Mouse (Mus musculus) liver, adult 2 months (tissue): Measurements from ENCODE around the gene Hs6st3. TPM values are rescaled to one million over a fixed set of nuclear protein-coding genes. Genes with fewer than 3 reads are reported as not detected.
A peak's percentile ranks its signal among the peaks of the same experiment; 100 is the strongest.

Source experiments
- DNase-seq: peaks from one replicate; pipeline ENCODE4 v3.0.0-alpha.2; 2011; ENCODE audit warnings: low read depth, low spot score; ENCODE audit errors: extremely low read depth
- H3K27ac ChIP-seq: fragments of 200-500 bp; replicated peaks from 2 replicates; pipeline ENCODE4 v1.5.1; 2012; ENCODE audit warnings: low read depth, mild to moderate bottlenecking, control low read depth, inconsistent platforms, low read length; ENCODE audit not compliant: insufficient read depth
- H3K27me3 ChIP-seq: fragments of 200-500 bp; 2 replicates; pipeline ENCODE4 v1.6.1; 2012; ENCODE audit warnings: mild to moderate bottlenecking, moderate library complexity, low read length, inconsistent platforms; ENCODE audit not compliant: control insufficient read depth, insufficient read depth
- H3K36me3 ChIP-seq: fragments of 200-500 bp; 2 replicates; pipeline ENCODE4 v1.6.1; 2012; ENCODE audit warnings: low read length, inconsistent platforms; ENCODE audit not compliant: control insufficient read depth, insufficient read depth
- H3K4me1 ChIP-seq: fragments of 200-500 bp; 2 replicates; pipeline ENCODE4 v1.6.1; 2011; ENCODE audit warnings: low read length; ENCODE audit not compliant: control insufficient read depth, insufficient read depth
- H3K4me3 ChIP-seq: fragments of 200-500 bp; 2 replicates; pipeline ENCODE4 v1.5.1; 2011; ENCODE audit warnings: low read depth, mild to moderate bottlenecking, control low read depth, low read length, moderate library complexity; ENCODE audit not compliant: insufficient read depth
- H3K79me2 ChIP-seq: fragments of 200-500 bp; 2 replicates; pipeline ENCODE4 v1.6.1; 2012; ENCODE audit warnings: inconsistent platforms, mild to moderate bottlenecking, low read length, moderate library complexity; ENCODE audit not compliant: control insufficient read depth, insufficient read depth
- H3K9ac ChIP-seq: fragments of 200-500 bp; 2 replicates; pipeline ENCODE4 v1.6.1; 2012; ENCODE audit warnings: low read depth, mild to moderate bottlenecking, control low read depth, inconsistent platforms, low read length
- CTCF ChIP-seq: fragments of 200-500 bp; IDR thresholded peaks from 2 replicates; pipeline ENCODE4 v1.5.1; 2011; ENCODE audit warnings: low read depth, low read length, control low read depth
- POLR2A ChIP-seq: fragments of 200-500 bp; IDR thresholded peaks from 2 replicates; pipeline ENCODE4 v1.6.1; 2011; ENCODE audit warnings: low read length, control low read depth; ENCODE audit not compliant: insufficient read depth; ENCODE audit errors: extremely low read depth
- WGBS: fragments of 180-500 bp; shearing (Covaris S2); methylation state at CpG from one replicate; pipeline ENCODE4 v1.1.7; 2018; 5-methylcytosine and 5-hydroxymethylcytosine counted together
- polyA plus RNA-seq: library from polyadenylated mRNA; depleted of rRNA; stranded (reverse); fragments of >200 nt; gene quantifications from 2 replicates; pipeline ENCODE4 v1.2.3, GENCODE M21; 2012
- total RNA-seq: library from RNA; depleted of rRNA; stranded (reverse); fragments of >200 nt; gene quantifications from 2 replicates; pipeline ENCODE4 v1.2.3, GENCODE M21; 2014

The Hs6st3 gene
- total and polyA plus RNA-seq, 2 experiments, result 0.06 to 0.09 TPM

- no peaks in the 10 kb centered on the region for H3K27me3 ChIP-seq
- no peaks in the 10 kb centered on the region for H3K36me3 ChIP-seq
- H3K79me2 ChIP-seq, result no peaks in the 10 kb centered on the region
- no peak overlapping the region for H3K9ac ChIP-seq
- TF ChIP-seq CTCF, result no peak
- TF ChIP-seq POLR2A, result no peak
- 84% methylated on average over 3 of the region's 3 CpGs for WGBS
- no peaks in the 10 kb centered on the region for H3K4me1 ChIP-seq
- no peak for DNase-seq
- no peak overlapping the region for H3K4me3 ChIP-seq
- H3K27ac ChIP-seq, result no peak overlapping the region
Measured at GRCm38 (mm10) chr14:119109776-119110218, 28.3 kb upstream of the Hs6st3 start.

- H3K36me3 ChIP-seq, result no peaks in the 10 kb centered on the region
- H3K4me1 ChIP-seq, result no peaks in the 10 kb centered on the region
- no peaks in the 10 kb centered on the region for H3K27me3 ChIP-seq
- no peak for DNase-seq
- WGBS, result 67% methylated on average over 6 of the region's 6 CpGs
- H3K27ac ChIP-seq, result no peak overlapping the region
- no peaks in the 10 kb centered on the region for H3K79me2 ChIP-seq
- no peak overlapping the region for H3K4me3 ChIP-seq
- no peak overlapping the region for H3K9ac ChIP-seq
- TF ChIP-seq CTCF (no peak), POLR2A (no peak)
Measured at GRCm38 (mm10) chr14:119112558-119112957, 25.6 kb upstream of the Hs6st3 start.

GRCm38 (mm10) chr14:119123582-119123981 is 14.6 kb upstream of the Hs6st3 start:
- no peak overlapping the region for H3K27ac ChIP-seq
- H3K36me3 ChIP-seq, result no peaks in the 10 kb centered on the region
- no peak overlapping the region for H3K9ac ChIP-seq
- DNase-seq, result no peak
- 0 out of 2 replicates have a peak, but pooled peaks cover 2% of the 10 kb centered on the region for H3K27me3 ChIP-seq
- H3K4me3 ChIP-seq, result no peak overlapping the region
- no peak for TF ChIP-seq POLR2A
- TF ChIP-seq CTCF, result no peak
- WGBS, result 8% methylated on average over 11 of the region's 12 CpGs
- H3K79me2 ChIP-seq, result no peaks in the 10 kb centered on the region
- H3K4me1 ChIP-seq, result no peaks in the 10 kb centered on the region

GRCm38 (mm10) chr14:119124061-119124460 is 14.1 kb upstream of the Hs6st3 start:
- Histone ChIP-seq H3K4me3 (no peak overlapping the region), H3K27me3 (0 out of 2 replicates have a peak, but pooled peaks cover 2% of the 10 kb centered on the region), H3K9ac (no peak overlapping the region), H3K36me3 (no peaks in the 10 kb centered on the region), H3K27ac (no peak overlapping the region), H3K4me1 (no peaks in the 10 kb centered on the region), H3K79me2 (no peaks in the 10 kb centered on the region)
- no peak for DNase-seq
- 42% methylated on average over 3 of the region's 3 CpGs for WGBS
- TF ChIP-seq CTCF (peak; percentile 11; the same call in 1 of the 2 replicates), POLR2A (no peak)

GRCm38 (mm10) chr14:119125840-119126239 is 12.3 kb upstream of the Hs6st3 start:
- H3K27ac ChIP-seq, result no peak overlapping the region
- H3K27me3 ChIP-seq, result 0 out of 2 replicates have a peak, but pooled peaks cover 2% of the 10 kb centered on the region
- WGBS, result 83% methylated on average over 4 of the region's 4 CpGs
- H3K79me2 ChIP-seq, result no peaks in the 10 kb centered on the region
- no peaks in the 10 kb centered on the region for H3K4me1 ChIP-seq
- H3K36me3 ChIP-seq, result no peaks in the 10 kb centered on the region
- TF ChIP-seq POLR2A (no peak), CTCF (no peak)
- H3K9ac ChIP-seq, result no peak overlapping the region
- H3K4me3 ChIP-seq, result no peak overlapping the region
- DNase-seq, result no peak

GRCm38 (mm10) chr14:119127330-119127729 is 10.8 kb upstream of the Hs6st3 start:
- 93% methylated on average over 2 of the region's 2 CpGs for WGBS
- Histone ChIP-seq H3K27me3 (0 out of 2 replicates have a peak, but pooled peaks cover 2% of the 10 kb centered on the region), H3K4me1 (no peaks in the 10 kb centered on the region), H3K79me2 (no peaks in the 10 kb centered on the region), H3K9ac (no peak overlapping the region), H3K27ac (no peak overlapping the region), H3K36me3 (no peaks in the 10 kb centered on the region), H3K4me3 (no peak overlapping the region)
- no peak for DNase-seq
- TF ChIP-seq POLR2A (no peak), CTCF (no peak)
